Mouse (Mus musculus): ENCODE measurements around the gene Gnl1. TPM values are rescaled to one million over a fixed set of nuclear protein-coding genes. Genes with fewer than 3 reads are reported as not detected.
"Not testable (repeated sequence)": the region's sequence is repeated elsewhere in the genome, so short reads cannot be mapped to it uniquely, and the experiment has no call there.

Gnl1 gene
- polyA plus RNA-seq, 1 experiment from 2014 or later: 60.0 TPM

DNA sequence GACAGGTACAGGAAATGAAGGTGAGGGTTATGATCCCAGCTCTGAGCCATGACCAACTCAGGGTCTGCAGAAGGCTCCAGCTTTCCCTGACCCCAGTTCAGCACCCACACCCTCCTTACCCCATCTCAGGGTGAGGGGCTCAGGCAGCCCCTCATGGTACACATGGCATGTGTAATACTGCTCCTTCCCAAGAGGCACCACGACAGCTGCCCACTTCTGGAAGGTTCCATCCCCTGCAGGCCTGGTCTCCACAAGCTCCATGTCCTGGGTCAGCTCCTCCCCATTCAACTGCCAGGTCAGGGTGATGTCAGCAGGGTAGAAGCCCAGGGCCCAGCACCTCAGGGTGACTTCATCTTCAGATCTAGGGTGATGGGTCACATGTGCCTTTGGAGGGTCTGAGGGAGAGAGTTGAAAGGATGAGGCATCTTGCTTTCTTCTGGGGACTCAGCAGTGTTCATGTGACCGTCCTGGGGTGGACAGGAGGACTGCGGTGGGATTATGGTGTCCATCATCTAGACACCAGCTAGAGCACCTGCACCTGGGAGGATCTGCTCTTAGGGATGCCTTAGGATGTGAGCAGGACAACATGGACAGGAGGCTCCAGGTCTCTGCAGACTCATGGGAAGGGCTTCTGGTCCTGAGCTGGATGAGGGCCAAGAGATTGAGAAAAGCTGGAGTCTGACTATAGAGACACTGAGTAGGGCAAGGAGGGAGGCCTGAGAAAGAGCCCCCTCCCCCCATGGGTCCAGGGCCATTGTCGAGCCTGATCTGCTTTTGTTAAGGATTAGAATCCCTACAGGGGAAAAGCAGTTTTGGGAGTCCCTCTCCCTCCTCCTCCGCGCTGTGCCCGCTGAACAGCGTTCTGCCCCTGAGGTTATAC lies 51.3 kb downstream of the Gnl1 start:
- peak overlapping the region; percentile 51 for H3K4me3 ChIP-seq
- 38% methylated on average over 8 of the region's 8 CpGs for WGBS

DNA sequence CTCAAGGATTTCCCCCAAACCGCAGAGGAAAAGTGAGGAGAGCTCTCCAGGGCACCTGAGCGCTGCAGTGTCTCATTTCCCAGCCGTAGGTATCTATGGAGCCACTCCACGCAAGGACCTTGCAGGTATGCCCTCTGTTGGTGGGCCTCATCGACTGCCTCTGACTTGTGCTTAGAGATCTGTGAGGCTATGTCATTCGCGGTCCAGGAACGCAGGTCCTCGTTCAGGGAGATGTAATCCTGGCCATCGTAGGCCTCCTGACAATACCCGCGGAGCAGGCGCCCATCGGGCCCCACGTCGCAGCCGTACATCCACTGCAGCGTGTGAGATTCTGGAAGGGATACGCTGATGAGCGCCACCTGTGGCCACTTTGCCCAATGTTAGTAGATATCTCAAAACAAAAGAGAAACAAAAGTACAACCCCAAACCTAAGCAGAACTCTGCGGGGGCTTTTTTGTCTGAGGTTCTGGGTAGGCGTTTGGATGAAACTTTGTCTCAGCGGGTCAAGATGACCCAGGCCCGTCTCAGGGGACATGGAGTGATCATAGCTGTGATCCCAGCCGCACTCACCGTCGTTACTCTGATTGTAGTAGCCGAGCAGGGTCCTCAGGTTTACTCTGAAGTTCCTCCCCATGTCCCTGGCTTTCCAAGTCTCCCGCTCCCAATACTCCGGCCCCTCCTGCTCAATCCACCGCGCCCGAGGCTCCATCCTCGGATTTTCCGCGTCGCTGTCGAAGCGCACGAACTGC lies 52.1 kb downstream of the Gnl1 start:
- H3K9ac ChIP-seq: peak overlapping the region; percentile 39; the same call in 1 of the 2 replicates
- H3K27me3 ChIP-seq, H3K27ac ChIP-seq, H3K36me3 ChIP-seq, H3K9me3 ChIP-seq: not testable (repeated sequence)
- H3K4me1 ChIP-seq: peaks cover 10% of the 10 kb centered on the region; the same call in 1 of the 2 replicates
- H3K4me2 ChIP-seq: peak overlapping the region; percentile 90
- 0 out of 2 replicates have a peak, but pooled peaks have one; percentile 30 for ATAC-seq (ENCODE audit: insufficient number of reproducible peaks, low FRiP score, low TSS enrichment, low read depth)
- peak overlapping the region; percentile 51 for H3K4me3 ChIP-seq
- WGBS: 2% methylated on average over 40 of the region's 40 CpGs

More for the DNA sequence above, 51.3 kb downstream of the Gnl1 start:
- Histone ChIP-seq H3K4me1 (peaks cover 10% of the 10 kb centered on the region; the same call in 1 of the 2 replicates), H3K4me2 (peak overlapping the region; percentile 90)
- H3K9me3 ChIP-seq; H3K27me3 ChIP-seq; H3K9ac ChIP-seq; H3K27ac ChIP-seq; ATAC-seq (ENCODE audit: insufficient number of reproducible peaks, low FRiP score, low TSS enrichment, low read depth); H3K36me3 ChIP-seq: not testable (repeated sequence)

DNA sequence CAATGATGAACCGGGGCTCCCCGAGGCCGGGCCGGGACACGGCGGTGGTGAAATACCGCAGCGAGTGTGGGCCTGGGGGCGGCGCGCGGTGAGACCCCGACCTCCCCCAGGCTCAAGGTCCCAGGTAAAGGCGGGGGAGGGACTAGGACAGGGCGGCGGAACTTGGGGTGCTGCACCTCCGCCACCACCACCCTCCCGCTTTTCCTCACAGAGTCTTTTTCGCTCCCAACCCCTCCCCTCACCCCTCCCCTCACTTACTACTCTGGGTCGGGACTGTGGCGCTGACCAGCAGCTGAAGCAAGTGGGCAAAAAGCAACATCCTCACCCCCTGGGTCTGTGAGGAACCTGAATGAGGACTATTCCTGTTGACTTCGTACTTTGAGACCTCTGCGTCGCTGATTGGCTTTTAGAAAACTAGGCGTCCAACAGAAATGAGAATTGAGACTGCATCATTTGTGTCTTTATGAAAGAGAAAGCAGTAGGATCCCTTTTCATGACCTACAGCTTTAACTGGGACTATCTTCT lies 52.8 kb downstream of the Gnl1 start, which contains the start of gene H2-T23:
TSS of gene H2-T23 (minus strand) at position 505 of the 525 bp plus-strand sequence.
- not testable (repeated sequence) for H3K36me3 ChIP-seq, H3K9me3 ChIP-seq, H3K27me3 ChIP-seq, H3K27ac ChIP-seq
- ATAC-seq (ENCODE audit: insufficient number of reproducible peaks, low FRiP score, low TSS enrichment, low read depth): peak; percentile 45; the same call in 1 of the 2 replicates
- peaks cover 10% of the 10 kb centered on the region; the same call in 1 of the 2 replicates for H3K4me1 ChIP-seq
- H3K9ac ChIP-seq: peak within 1 kb of the TSS; percentile 39; the same call in 1 of the 2 replicates
- under 1% methylated on average over 25 of the region's 25 CpGs for WGBS
- peak within 1 kb of the TSS; percentile 90 for H3K4me2 ChIP-seq
- H3K4me3 ChIP-seq: peak within 1 kb of the TSS; percentile 51

DNA sequence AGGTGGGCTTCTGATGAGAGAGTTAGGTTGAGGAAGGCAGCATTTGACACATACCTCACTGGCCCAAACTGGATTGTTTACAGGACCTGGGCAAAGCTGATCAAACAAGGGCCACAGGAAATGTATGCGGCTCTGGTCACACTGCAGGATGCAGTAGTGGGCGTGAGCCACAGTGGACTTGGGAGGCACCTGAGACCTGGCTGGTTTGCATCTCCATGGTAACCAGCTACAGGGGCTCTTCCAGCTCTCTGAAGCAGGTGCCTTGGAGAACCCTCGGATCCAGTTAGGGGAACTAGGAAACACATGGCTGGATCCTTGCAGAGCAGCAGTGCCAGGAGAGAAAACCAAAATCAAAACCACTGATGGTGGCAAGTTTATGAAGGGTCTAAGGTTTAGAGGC lies 54.9 kb downstream of the Gnl1 start:
- ATAC-seq (ENCODE audit: insufficient number of reproducible peaks, low FRiP score, low TSS enrichment, low read depth); H3K9me3 ChIP-seq: not testable (repeated sequence)

DNA sequence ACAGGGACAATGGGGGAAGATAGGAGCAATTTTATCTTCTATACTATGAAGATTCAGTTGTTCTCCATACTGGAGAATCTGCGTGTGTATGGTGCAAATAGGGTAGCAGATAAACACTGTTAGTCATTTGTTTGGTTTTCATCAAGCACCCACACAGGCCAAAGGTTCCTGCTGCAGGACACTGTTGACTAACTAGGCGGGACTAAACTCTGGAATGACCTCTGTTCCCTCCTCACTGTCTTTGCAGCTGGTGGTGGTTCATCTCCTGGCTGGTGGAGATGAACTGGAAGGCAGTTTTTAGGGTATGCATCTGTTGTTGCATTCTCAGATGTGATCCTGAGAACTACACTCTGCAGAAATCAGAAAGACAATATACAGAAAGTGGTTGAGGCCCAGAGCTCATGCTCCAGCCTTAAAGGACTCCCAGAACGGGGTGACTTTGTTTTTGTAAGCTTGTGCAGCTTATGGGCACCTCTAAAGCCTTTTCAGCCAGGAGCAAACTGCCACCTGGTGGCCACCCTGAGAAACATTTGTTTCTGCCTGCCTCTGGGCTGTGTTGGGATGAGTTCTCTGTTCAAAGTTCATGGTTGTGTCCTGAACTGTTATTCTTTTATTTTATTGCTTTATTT lies 55.5 kb downstream of the Gnl1 start:
- H3K9me3 ChIP-seq; H3K9ac ChIP-seq; H3K27me3 ChIP-seq; H3K27ac ChIP-seq; ATAC-seq (ENCODE audit: insufficient number of reproducible peaks, low FRiP score, low TSS enrichment, low read depth); H3K4me2 ChIP-seq; H3K36me3 ChIP-seq; H3K4me3 ChIP-seq: not testable (repeated sequence)
- H3K4me1 ChIP-seq: peaks cover 10% of the 10 kb centered on the region; the same call in 1 of the 2 replicates
- WGBS: 33% methylated on average over 3 of the region's 3 CpGs

More for the DNA sequence above, 54.9 kb downstream of the Gnl1 start:
- not testable (repeated sequence) for H3K27me3 ChIP-seq, H3K4me2 ChIP-seq, H3K27ac ChIP-seq, H3K4me3 ChIP-seq, H3K36me3 ChIP-seq, H3K9ac ChIP-seq
- H3K4me1 ChIP-seq: peaks cover 10% of the 10 kb centered on the region; the same call in 1 of the 2 replicates
- WGBS: 54% methylated on average over 3 of the region's 3 CpGs

DNA sequence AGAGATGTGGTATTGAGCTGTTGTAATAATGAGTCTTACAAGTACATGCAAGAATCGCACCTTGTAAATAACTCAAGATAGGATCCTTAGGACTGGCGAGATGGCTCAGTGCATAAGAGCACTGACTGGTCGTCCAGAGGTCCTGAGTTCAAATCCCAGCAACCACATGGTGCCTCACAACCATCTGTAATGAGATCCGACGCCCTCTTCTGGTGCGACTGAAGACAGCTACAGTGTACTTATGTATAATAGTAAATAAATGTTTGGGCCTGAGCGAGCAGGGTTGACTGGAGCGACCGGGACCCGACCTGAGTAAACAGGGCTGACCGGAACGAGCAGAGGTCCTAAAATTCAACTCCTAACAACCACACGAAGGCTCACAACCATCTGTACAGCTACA lies 56.5 kb downstream of the Gnl1 start:
- 84% methylated on average over 13 of the region's 13 CpGs for WGBS
- H3K4me2 ChIP-seq; ATAC-seq (ENCODE audit: insufficient number of reproducible peaks, low FRiP score, low TSS enrichment, low read depth); H3K27ac ChIP-seq; H3K4me3 ChIP-seq; H3K27me3 ChIP-seq; H3K9me3 ChIP-seq; H3K9ac ChIP-seq; H3K36me3 ChIP-seq: not testable (repeated sequence)
- H3K4me1 ChIP-seq: peaks cover 10% of the 10 kb centered on the region; the same call in 1 of the 2 replicates

MicroRNAs encoded within 50 kb of the gene (microRNA counts, 519-probe panel; counts per million panel counts)
- microRNA mmu-miR-877: 1,608 counts per million, percentile 21 among the panel's probes with 10 or more counts

Small RNA genes within 50 kb of the gene (microRNA-seq; reads per million reads assigned to microRNA genes)
- 39.3 reads per million, percentile 37 among the genes with 10 or more reads in this experiment for gene Mir877

Other genes starting within 250 kb of the Gnl1 start
- gene Ier3, start 158.2 kb upstream of the Gnl1 start, polyA plus RNA-seq (2015; fragmentation: Nextera tagmentation; extraction: Ambion mirVana): 23.2 and 27.5 TPM in 2 replicates
- gene Flot1, start 156.6 kb upstream of the Gnl1 start, polyA plus RNA-seq (2015; fragmentation: Nextera tagmentation; extraction: Ambion mirVana): 60.2 and 70.9 TPM in 2 replicates
- gene Tubb5, start 141.5 kb upstream of the Gnl1 start, polyA plus RNA-seq (2015; fragmentation: Nextera tagmentation; extraction: Ambion mirVana): 811 and 833 TPM in 2 replicates
- gene Mdc1, start 138.3 kb upstream of the Gnl1 start, polyA plus RNA-seq (2015; fragmentation: Nextera tagmentation; extraction: Ambion mirVana): 13.0 and 15.0 TPM in 2 replicates
- gene Nrm, start 118.5 kb upstream of the Gnl1 start, polyA plus RNA-seq (2015; fragmentation: Nextera tagmentation; extraction: Ambion mirVana): 55.5 and 59.0 TPM in 2 replicates
- 24.8 and 28.8 TPM in 2 replicates for gene Ppp1r18, start 114.3 kb upstream of the Gnl1 start, polyA plus RNA-seq (2015; fragmentation: Nextera tagmentation; extraction: Ambion mirVana)
- 36.8 and 41.3 TPM in 2 replicates for gene Dhx16, start 100.0 kb upstream of the Gnl1 start, polyA plus RNA-seq (2015; fragmentation: Nextera tagmentation; extraction: Ambion mirVana)
- 18.0 and 23.0 TPM in 2 replicates for gene 2310061I04Rik, start 82.4 kb upstream of the Gnl1 start, polyA plus RNA-seq (2015; fragmentation: Nextera tagmentation; extraction: Ambion mirVana)
- 58.9 and 59.1 TPM in 2 replicates for gene Atat1, start 69.8 kb upstream of the Gnl1 start, polyA plus RNA-seq (2015; fragmentation: Nextera tagmentation; extraction: Ambion mirVana)
- 72.4 and 77.1 TPM in 2 replicates for gene Mrps18b, start 63.5 kb upstream of the Gnl1 start, polyA plus RNA-seq (2015; fragmentation: Nextera tagmentation; extraction: Ambion mirVana)
- gene Ppp1r10, start 63.4 kb upstream of the Gnl1 start, polyA plus RNA-seq (2015; fragmentation: Nextera tagmentation; extraction: Ambion mirVana): 35.0 and 40.1 TPM in 2 replicates
- gene Abcf1, start 10.1 kb upstream of the Gnl1 start, polyA plus RNA-seq (2015; fragmentation: Nextera tagmentation; extraction: Ambion mirVana): 84.7 and 84.9 TPM in 2 replicates
- gene Prr3, start 385 bp downstream of the Gnl1 start, polyA plus RNA-seq (2015; fragmentation: Nextera tagmentation; extraction: Ambion mirVana): 33.8 and 36.0 TPM in 2 replicates
- gene H2-T24, start 40.7 kb downstream of the Gnl1 start, polyA plus RNA-seq (2015; fragmentation: Nextera tagmentation; extraction: Ambion mirVana): 2.8 and 2.9 TPM in 2 replicates
- 19.2 and 20.4 TPM in 2 replicates for gene H2-T23, start 53.0 kb downstream of the Gnl1 start, polyA plus RNA-seq (2015; fragmentation: Nextera tagmentation; extraction: Ambion mirVana)
- 29.0 and 32.3 TPM in 2 replicates for gene H2-T22, start 62.9 kb downstream of the Gnl1 start, polyA plus RNA-seq (2015; fragmentation: Nextera tagmentation; extraction: Ambion mirVana)
- gene Gm6034, start 63.1 kb downstream of the Gnl1 start, polyA plus RNA-seq (2015; fragmentation: Nextera tagmentation; extraction: Ambion mirVana): not detected in 2 replicates
- gene Gm11127, start 78.5 kb downstream of the Gnl1 start, polyA plus RNA-seq (2015; fragmentation: Nextera tagmentation; extraction: Ambion mirVana): not detected in 2 replicates
- not detected in 2 replicates for gene Gm19684, start 141.8 kb downstream of the Gnl1 start, polyA plus RNA-seq (2015; fragmentation: Nextera tagmentation; extraction: Ambion mirVana)
- not detected in 2 replicates for gene Gm7030, start 149.6 kb downstream of the Gnl1 start, polyA plus RNA-seq (2015; fragmentation: Nextera tagmentation; extraction: Ambion mirVana)
- not detected in 2 replicates for gene Gm8909, start 188.7 kb downstream of the Gnl1 start, polyA plus RNA-seq (2015; fragmentation: Nextera tagmentation; extraction: Ambion mirVana)
- gene H2-T3, start 210.4 kb downstream of the Gnl1 start, polyA plus RNA-seq (2015; fragmentation: Nextera tagmentation; extraction: Ambion mirVana): not detected in 2 replicates

Measured in limb, embryonic 15.5 days (tissue).